Mouse (Mus musculus): ENCODE results near the gene Slc15a5.

DNA sequence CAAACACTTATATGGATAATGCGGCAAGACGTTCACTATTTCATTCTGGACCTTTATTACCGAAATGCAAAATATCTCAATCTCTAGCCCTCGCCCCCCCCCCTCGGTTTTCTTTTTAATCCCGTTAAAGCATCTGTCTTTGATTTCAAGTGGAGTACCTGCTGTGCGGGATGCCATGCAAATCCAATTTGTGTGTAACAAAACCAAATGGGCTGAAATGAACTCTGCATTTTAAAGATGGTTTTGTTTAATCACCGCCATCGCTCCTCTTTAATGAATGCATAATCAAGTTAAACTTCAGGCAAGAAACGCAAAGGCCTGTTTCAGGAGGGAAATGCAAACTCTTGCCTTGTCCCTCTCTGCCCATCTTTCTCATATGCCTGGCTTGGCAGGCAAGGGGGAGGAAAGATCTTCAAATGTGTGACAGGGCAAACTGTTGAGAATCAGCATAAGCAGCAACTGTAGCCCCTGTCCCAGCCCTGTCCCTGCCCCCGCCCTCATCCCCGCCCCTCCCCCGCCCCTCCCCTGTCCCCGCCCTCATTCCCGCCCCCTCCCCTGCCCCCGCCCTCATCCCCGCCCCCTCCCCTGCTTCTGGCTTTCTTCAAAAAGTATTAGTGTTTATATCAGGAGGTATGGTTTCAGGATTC is 122.8 kb downstream of the Slc15a5 start:
- TF ChIP-seq CTCF (IDR thresholded peaks at IDR 0.05; ENCODE audit: low read depth, low read length) (no peak), TAL1 (conservative IDR thresholded peaks at IDR 0.05; ENCODE audit: low read depth, low read length) (no peak), GATA2 (IDR thresholded peaks at IDR 0.05; ENCODE audit: borderline replicate concordance, low read depth, low read length) (no peak)
